ENCODE assay signal across 16 mouse cellular contexts in genomic region chr13:48384901-48385300, GRCm38 (mm10).
DNase-seq lines count a peak whose midpoint lies in the region; ATAC-seq and TF ChIP-seq lines count a peak whose summit lies in the region.
"Had no signal": no experiment of that assay in that cellular context is flagged by ENCODE, and none has a peak within 500 bp of the region (broad histone marks: within the 10 kb centered on the region; RNA-seq: fewer than 3 reads in every experiment).

No protein-coding gene starts in this region.

- H3K4me1 ChIP-seq in kidney, postnatal 0 days (replicated peaks; ENCODE audit: insufficient read depth, low read length), result no peaks in the 10 kb centered on the region
- H3K4me1 ChIP-seq in kidney, embryonic 16.5 days (ENCODE audit: insufficient read depth, low read length), result no peaks in the 10 kb centered on the region; the same call in 1 of the 2 replicates
- peaks cover 21% of the 10 kb centered on the region for H3K4me1 ChIP-seq in forebrain, embryonic 14.5 days (ENCODE audit: control insufficient read depth, insufficient read depth, low read length)
- H3K4me1 ChIP-seq in hindbrain, embryonic 16.5 days (ENCODE audit: control insufficient read depth, insufficient read depth, low read depth, low read length), result peaks cover 16% of the 10 kb centered on the region
- peaks cover 19% of the 10 kb centered on the region for H3K4me1 ChIP-seq in neural tube, embryonic 15.5 days
- H3K4me1 ChIP-seq: embryonic facial prominence, embryonic 12.5 days; stomach, embryonic 15.5 days had no signal

- WGBS in kidney, postnatal 0 days, result 33% methylated on average over 11 of the region's 11 CpGs
- WGBS in kidney, embryonic 16.5 days, result 40% methylated on average over 11 of the region's 11 CpGs
- 42% methylated on average over 11 of the region's 11 CpGs for WGBS in forebrain, embryonic 14.5 days
- WGBS in hindbrain, embryonic 16.5 days, result 36% methylated on average over 11 of the region's 11 CpGs
- WGBS in neural tube, embryonic 15.5 days, result 24% methylated on average over 11 of the region's 11 CpGs

- no peaks in the 10 kb centered on the region for H3K36me3 ChIP-seq in kidney, postnatal 0 days (ENCODE audit: insufficient read depth, low read length)
- H3K36me3 ChIP-seq in kidney, embryonic 16.5 days (ENCODE audit: insufficient read depth, low read length), result no peaks in the 10 kb centered on the region
- H3K36me3 ChIP-seq in forebrain, embryonic 14.5 days (ENCODE audit: control insufficient read depth, insufficient read depth, low read length), result no peaks in the 10 kb centered on the region
- H3K36me3 ChIP-seq in hindbrain, embryonic 16.5 days (ENCODE audit: control insufficient read depth, insufficient read depth, low read length), result no peaks in the 10 kb centered on the region
- H3K36me3 ChIP-seq in neural tube, embryonic 15.5 days, result no peaks in the 10 kb centered on the region
- H3K36me3 ChIP-seq: embryonic facial prominence, embryonic 12.5 days; stomach, embryonic 15.5 days had no signal

- H3K27ac ChIP-seq in kidney, postnatal 0 days, result no peak overlapping the region
- H3K27ac ChIP-seq in kidney, embryonic 16.5 days (ENCODE audit: low read length), result no peak overlapping the region
- peak overlapping the region; percentile 76 for H3K27ac ChIP-seq in forebrain, embryonic 14.5 days (ENCODE audit: low read depth, low read length)
- peak overlapping the region; percentile 31 for H3K27ac ChIP-seq in hindbrain, embryonic 16.5 days (ENCODE audit: low read depth, low read length)
- H3K27ac ChIP-seq in neural tube, embryonic 15.5 days (replicated peaks), result peak overlapping the region; percentile 54
- H3K27ac ChIP-seq: embryonic facial prominence, embryonic 12.5 days; stomach, embryonic 15.5 days had no signal

- no peaks in the 10 kb centered on the region for H3K9me3 ChIP-seq in kidney, postnatal 0 days (replicated peaks; ENCODE audit: low read length)
- no peaks in the 10 kb centered on the region for H3K9me3 ChIP-seq in kidney, embryonic 16.5 days (ENCODE audit: low read length)
- H3K9me3 ChIP-seq in forebrain, embryonic 14.5 days (replicated peaks; ENCODE audit: control insufficient read depth, low read length), result no peaks in the 10 kb centered on the region
- no peaks in the 10 kb centered on the region for H3K9me3 ChIP-seq in hindbrain, embryonic 16.5 days (ENCODE audit: control insufficient read depth, low read length)
- no peaks in the 10 kb centered on the region for H3K9me3 ChIP-seq in neural tube, embryonic 15.5 days (replicated peaks)
- H3K9me3 ChIP-seq: embryonic facial prominence, embryonic 12.5 days; stomach, embryonic 15.5 days had no signal

- H3K9ac ChIP-seq in kidney, postnatal 0 days (ENCODE audit: low read depth, low read length), result no peak overlapping the region
- H3K9ac ChIP-seq in kidney, embryonic 16.5 days (replicated peaks; ENCODE audit: low read length), result no peak overlapping the region
- H3K9ac ChIP-seq in forebrain, embryonic 14.5 days (ENCODE audit: low read length), result 0 out of 2 replicates have a peak overlapping the region, but pooled peaks have one; percentile 38
- H3K9ac ChIP-seq in hindbrain, embryonic 16.5 days (ENCODE audit: low read depth, low read length), result no peak overlapping the region
- no peak overlapping the region for H3K9ac ChIP-seq in neural tube, embryonic 15.5 days (replicated peaks)
- H3K9ac ChIP-seq: embryonic facial prominence, embryonic 12.5 days; liver, postnatal 0 days; stomach, embryonic 15.5 days had no signal

- no peak for TF ChIP-seq CTCF in kidney, postnatal 0 days (IDR thresholded peaks at IDR 0.05; ENCODE audit: low read depth)

- no peaks in the 10 kb centered on the region for H3K27me3 ChIP-seq in kidney, postnatal 0 days (ENCODE audit: insufficient read depth, low read length)
- H3K27me3 ChIP-seq in kidney, embryonic 16.5 days (ENCODE audit: insufficient read depth, low read length), result no peaks in the 10 kb centered on the region
- H3K27me3 ChIP-seq in forebrain, embryonic 14.5 days (replicated peaks; ENCODE audit: control insufficient read depth, insufficient read depth, low read length), result no peaks in the 10 kb centered on the region
- H3K27me3 ChIP-seq in hindbrain, embryonic 16.5 days (replicated peaks; ENCODE audit: control insufficient read depth, insufficient read depth, low read length), result no peaks in the 10 kb centered on the region
- no peaks in the 10 kb centered on the region for H3K27me3 ChIP-seq in neural tube, embryonic 15.5 days (replicated peaks)
- H3K27me3 ChIP-seq: embryonic facial prominence, embryonic 12.5 days; stomach, embryonic 15.5 days had no signal

- H3K4me2 ChIP-seq in kidney, postnatal 0 days (ENCODE audit: low read length), result peak overlapping the region; percentile 28; the same call in 1 of the 2 replicates
- no peak overlapping the region for H3K4me2 ChIP-seq in kidney, embryonic 16.5 days (replicated peaks; ENCODE audit: low read depth, low read length)
- peak overlapping the region; percentile 10; the same call in 1 of the 2 replicates for H3K4me2 ChIP-seq in forebrain, embryonic 14.5 days (ENCODE audit: low read length)
- H3K4me2 ChIP-seq in hindbrain, embryonic 16.5 days (ENCODE audit: low read length), result peak overlapping the region; percentile 15
- H3K4me2 ChIP-seq in neural tube, embryonic 15.5 days, result peak overlapping the region; percentile 36
- H3K4me2 ChIP-seq: embryonic facial prominence, embryonic 12.5 days; stomach, embryonic 15.5 days had no signal

- no peak overlapping the region for H3K4me3 ChIP-seq in kidney, postnatal 0 days (replicated peaks; ENCODE audit: low read depth, low read length)
- no peak overlapping the region for H3K4me3 ChIP-seq in kidney, embryonic 16.5 days (ENCODE audit: low read length)
- no peak overlapping the region for H3K4me3 ChIP-seq in forebrain, embryonic 14.5 days (ENCODE audit: low read depth, low read length)
- no peak overlapping the region for H3K4me3 ChIP-seq in hindbrain, embryonic 16.5 days (ENCODE audit: low read length)
- H3K4me3 ChIP-seq in neural tube, embryonic 15.5 days (replicated peaks), result no peak overlapping the region
- H3K4me3 ChIP-seq: embryonic facial prominence, embryonic 12.5 days; stomach, embryonic 15.5 days had no signal

- ATAC-seq in kidney, postnatal 0 days (replicated peaks; ENCODE audit: low FRiP score, low read depth), result no peak
- ATAC-seq in kidney, embryonic 16.5 days (ENCODE audit: low FRiP score, low TSS enrichment), result no peak
- ATAC-seq in forebrain, embryonic 14.5 days, result peak; percentile 25; the same call in 1 of the 2 replicates
- ATAC-seq in hindbrain, embryonic 16.5 days, result no peak
- ATAC-seq in neural tube, embryonic 15.5 days (ENCODE audit: low FRiP score), result no peak
- ATAC-seq: liver, postnatal 0 days had no signal

- intact Hi-C loops in heart, postnatal 36 days (cut with DNase I), result no loop called here
- intact Hi-C loops in left cerebral cortex, postnatal 4 days (cut with DNase I), result no loop called here

- DNase-seq in kidney, postnatal 0 days (ENCODE audit: low spot score), result peak; percentile 28
- peak; percentile 39 for DNase-seq in forebrain, embryonic 14.5 days (ENCODE audit: low spot score)
- DNase-seq in heart, postnatal 36 days, result no peak
- DNase-seq in left cerebral cortex, postnatal 4 days, result no peak
- DNase-seq: adrenal gland, adult 2 months; B cell, adult 2 months; cerebellum, postnatal 25 days; kidney, postnatal 10 days; liver, postnatal 0 days; lung, postnatal 4 days; thymus, postnatal 25 days had no signal

Comparison
In these comparisons a context has a peak if more than half of its experiments do, and no peak if none do; other contexts are left out.
1. DNase-seq: peak in kidney, postnatal 0 days (single experiment) and forebrain, embryonic 14.5 days (single experiment); none in heart, postnatal 36 days (0 of 2) and left cerebral cortex, postnatal 4 days (single experiment).
2. H3K27ac ChIP-seq: peak in forebrain, embryonic 14.5 days (single experiment), hindbrain, embryonic 16.5 days (single experiment) and neural tube, embryonic 15.5 days (single experiment); none in kidney, postnatal 0 days (single experiment) and kidney, embryonic 16.5 days (single experiment).